Mouse (Mus musculus): ENCODE results near the gene Itfg2.
"Not testable (repeated sequence)": the region's sequence is repeated elsewhere in the genome, so short reads cannot be mapped to it uniquely, and the experiment has no call there.

Gene Itfg2

DNA sequence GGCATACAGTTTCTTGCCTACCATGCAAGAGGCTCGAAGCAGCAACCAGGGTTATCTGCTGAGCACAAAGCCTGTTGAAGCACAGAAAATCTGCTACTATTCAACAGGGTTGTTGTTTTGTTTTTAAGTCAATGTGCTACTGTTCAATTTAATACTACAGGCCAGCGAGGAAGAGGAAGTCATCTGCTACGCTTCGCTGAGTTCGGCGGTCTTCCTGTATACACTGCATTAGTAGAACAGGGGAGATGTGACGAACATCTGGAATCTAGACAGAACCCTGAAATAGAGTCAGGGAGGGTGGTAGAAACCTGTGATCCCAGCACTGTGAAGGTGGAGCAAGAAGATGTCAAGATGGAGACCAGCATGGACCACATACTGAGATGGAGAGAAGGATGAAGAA, 41.0 kb downstream of the Itfg2 start:
- peak; percentile 63 to 67 for DNase-seq (ENCODE audit: low spot score in 2 of 2)

DNA sequence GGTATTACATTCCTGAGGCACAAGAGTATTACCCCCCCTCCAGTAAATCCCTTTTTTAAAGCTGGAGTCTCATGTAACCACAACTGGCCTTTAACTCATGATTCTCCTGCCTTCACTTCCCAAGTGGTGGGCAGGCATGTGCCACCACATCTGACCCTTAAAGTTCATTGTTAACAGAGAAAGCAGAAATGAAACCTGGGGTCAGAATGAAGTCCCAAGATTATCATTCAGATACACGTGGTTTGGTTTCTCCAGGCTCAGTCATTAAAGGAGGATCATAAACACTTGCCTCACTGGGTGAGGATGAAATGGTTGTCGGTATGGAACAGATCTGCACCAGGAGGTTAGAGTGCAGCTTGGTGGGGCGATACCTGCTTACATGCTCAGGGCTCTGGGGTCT, 43.5 kb downstream of the Itfg2 start:
- DNase-seq (ENCODE audit: low spot score in 2 of 2), result peak in 1 of 2 experiments; percentile 33

DNA sequence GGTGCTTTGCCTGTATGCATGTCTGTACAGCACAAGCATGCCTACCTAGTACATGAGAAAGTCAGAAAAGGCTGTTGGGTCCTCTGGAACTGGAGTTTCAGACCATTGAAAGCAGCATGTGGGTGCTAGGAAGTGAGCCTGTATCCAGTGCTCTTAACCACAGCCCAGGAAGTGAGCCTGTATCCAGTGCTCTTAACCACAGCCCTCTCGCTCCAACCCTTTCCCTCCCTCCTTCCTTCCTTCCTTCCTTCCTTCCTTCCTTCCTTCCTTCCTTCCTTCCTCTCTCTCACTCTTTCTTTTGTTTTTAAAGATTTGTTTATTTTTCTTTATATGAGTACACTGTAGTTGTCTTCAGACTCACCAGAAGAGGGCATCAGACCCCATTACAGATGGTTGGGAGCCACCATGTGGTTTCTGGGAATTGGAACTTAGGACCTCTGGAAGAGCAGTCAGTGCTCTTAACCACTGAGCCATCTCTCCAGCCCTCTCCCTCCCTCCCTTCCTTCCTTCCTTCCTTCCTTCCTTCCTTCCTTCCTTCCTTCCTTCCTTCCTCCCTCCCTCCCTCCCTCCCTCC, 44.0 kb downstream of the Itfg2 start:
- DNase-seq (ENCODE audit: low spot score in 2 of 2), result not testable (repeated sequence)

DNA sequence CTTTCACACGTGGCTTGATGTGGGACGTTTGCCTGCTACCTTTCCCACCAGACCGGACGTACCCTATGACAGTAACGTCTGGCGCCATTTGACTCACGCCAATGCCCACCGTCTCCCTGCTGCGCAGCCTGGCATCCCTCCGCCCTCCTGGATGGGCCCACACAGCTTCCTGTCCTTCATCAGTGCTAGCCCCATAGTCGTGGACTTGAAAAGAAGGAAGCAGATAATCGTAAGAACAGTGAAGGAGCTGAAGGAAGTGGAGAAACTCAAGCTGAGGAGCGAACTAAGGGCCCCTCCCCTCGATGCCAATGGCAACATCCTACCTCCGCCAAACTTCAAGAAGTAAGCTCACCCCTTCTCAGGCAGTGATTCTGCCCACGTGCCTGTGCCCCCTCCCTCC, 45.1 kb downstream of the Itfg2 start:
- no peak for DNase-seq (ENCODE audit: low spot score in 2 of 2)

DNA sequence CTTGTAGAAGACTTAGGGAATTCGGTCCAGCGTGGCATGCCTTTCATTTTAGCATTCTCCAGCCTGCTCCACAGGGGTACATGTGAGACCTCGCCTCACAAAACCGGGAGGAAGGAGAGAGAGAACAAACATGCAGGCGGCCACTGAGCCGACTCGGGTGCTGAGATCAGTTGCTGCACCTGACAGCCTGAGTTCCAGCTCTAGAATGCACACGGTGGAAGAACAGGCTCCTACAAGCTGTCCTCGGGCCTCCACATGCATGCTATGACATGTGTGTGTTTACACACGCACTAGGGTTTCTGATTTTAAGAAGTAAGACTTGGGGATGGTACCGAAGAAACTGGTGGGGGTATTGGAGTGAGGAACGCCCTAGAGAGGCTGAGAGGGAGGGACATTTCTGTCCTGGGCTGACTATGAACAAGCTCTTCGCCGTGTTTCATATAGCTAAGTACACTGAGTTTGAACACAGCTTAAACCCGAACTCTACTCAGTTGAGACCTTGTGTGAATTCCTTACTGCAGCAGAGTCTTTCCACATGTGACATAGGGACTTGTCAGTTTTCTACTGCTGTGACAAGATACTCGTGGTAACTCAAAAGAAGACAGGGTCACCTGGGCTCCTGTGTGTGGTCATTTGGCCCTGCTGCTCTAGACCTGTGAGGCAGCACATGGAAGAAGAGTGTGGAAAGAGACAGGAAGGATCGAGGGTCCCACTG, 48.2 kb downstream of the Itfg2 start:
- DNase-seq (ENCODE audit: low spot score in 2 of 2), result no peak

DNA sequence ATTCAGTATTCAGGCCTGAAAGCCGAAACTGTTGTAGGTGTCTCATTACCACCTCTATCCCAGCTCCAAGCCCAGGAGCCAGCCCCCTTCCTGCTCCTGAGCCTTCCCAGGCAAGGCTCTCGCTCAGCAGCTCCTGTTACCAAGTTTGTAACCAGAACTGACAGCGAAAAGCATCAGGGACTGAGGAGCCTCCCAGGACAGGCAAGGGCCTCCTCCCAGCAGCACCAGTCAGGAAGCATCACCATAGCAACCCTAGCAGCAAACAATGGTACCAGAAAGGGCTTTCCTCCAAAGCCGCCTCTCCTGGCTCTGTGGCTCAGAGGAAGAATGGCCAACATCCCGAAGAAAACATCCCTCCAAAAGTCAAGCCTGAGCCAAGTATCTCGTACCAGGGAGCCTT, 49.5 kb downstream of the Itfg2 start, which contains the start of the genes Tex52 and Gm44596:
Gene Tex52, plus strand, starts transcription at position 265 of the 400 bp plus-strand sequence.
Gene Gm44596, plus strand, starts transcription at position 312 of the 400 bp plus-strand sequence.
- DNase-seq (ENCODE audit: low spot score in 2 of 2), result no peak

DNA sequence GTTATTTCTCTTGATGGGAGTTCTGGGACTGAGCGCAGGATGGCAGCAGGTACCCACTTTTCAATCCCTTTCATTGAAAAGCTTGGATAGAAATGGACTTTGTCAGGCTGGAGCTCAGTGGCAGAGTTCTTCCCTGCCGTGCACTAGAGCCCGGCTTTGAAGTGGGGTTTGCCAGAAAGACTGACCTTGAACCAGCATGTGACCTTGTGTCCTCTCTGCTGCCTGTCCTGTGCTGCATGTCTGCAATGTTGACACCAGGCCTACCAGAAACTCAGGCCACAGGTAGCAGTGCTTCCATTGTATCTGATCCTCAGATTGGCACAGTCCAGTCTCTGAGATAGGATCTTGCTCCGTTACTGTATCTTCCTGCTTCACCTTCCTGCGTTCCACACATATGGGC, 54.7 kb downstream of the Itfg2 start:
- DNase-seq (ENCODE audit: low spot score in 2 of 2), result no peak

DNA sequence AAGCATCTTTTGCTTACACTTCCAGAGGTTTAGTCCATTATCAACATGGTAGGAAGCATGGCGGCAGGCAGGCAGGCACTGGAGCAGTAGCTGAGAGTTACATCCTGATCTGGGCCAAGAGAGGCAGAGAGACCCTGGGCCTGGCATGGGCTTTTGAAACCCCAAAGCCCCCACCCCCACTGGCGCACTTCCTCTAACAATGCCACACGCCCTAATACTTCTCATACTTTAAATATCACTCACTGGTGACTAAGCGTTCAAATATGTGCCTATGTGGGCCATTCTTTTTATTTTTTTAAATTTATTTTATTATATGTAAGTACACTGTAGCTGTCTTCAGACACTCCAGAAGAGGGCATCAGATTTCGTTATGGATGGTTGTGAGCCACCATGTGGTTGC, 58.3 kb downstream of the Itfg2 start:
- DNase-seq (ENCODE audit: low spot score in 2 of 2), result no peak

DNA sequence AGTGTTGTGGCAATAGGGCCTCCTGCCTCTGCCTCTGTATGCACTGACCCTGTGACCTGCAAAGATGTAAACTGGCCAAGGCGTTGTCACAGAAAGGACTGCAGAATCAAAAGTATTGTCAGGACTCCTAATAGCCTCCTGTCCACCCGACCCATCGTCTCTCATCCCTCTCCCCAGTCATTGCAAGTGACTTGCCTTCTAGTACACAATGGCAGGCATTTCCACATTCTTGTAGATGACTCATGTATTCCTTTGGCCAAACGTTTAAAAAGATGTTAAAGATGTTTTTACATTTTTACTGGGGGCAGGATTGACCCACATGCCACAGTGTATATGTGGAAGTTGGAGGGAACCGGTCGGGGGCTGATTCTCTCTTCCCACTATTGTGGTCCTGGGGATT, 60.0 kb downstream of the Itfg2 start:
- no peak for DNase-seq (ENCODE audit: low spot score in 2 of 2)

DNA sequence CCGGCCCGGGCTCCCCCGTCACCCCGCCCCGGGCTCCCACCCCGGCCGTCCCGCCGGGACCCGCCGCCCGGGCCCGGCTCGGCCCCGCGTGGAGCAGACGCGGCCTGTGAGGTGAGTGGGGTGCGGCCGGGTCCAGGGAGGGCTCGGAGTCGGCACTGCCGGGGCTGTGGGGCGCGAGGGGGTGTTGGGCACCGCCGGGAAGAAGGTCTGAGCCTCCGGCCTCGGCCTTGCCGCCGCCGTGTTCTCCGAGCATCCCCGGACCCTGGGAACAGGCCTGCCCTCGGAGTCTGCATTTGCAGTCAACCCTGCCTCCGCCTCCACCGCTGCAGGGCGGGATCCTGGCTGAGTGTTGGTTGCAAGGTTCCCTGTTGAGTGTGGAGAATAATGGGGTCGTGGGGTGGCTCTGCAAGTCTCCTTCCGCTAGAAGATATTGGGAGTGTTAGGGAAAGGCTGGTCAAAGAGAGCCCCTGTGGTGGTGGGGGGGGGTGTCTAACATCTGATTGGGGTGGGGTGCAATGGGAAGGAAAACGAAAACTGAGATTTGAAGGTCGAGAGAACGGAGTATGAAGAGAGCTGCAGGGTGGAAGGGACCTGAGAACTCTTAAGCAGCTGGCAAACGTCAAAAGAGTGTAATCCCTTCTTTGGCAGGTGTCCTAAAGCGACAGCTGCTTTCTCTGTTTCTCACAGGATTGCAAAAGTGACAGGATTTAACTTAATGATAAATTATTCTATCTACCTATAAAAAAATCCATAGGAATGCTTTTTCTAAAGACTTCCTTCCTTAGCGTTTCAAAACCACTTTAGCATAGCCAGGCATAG, 61.5 kb downstream of the Itfg2 start:
- no peak for DNase-seq (ENCODE audit: low spot score in 2 of 2)

DNA sequence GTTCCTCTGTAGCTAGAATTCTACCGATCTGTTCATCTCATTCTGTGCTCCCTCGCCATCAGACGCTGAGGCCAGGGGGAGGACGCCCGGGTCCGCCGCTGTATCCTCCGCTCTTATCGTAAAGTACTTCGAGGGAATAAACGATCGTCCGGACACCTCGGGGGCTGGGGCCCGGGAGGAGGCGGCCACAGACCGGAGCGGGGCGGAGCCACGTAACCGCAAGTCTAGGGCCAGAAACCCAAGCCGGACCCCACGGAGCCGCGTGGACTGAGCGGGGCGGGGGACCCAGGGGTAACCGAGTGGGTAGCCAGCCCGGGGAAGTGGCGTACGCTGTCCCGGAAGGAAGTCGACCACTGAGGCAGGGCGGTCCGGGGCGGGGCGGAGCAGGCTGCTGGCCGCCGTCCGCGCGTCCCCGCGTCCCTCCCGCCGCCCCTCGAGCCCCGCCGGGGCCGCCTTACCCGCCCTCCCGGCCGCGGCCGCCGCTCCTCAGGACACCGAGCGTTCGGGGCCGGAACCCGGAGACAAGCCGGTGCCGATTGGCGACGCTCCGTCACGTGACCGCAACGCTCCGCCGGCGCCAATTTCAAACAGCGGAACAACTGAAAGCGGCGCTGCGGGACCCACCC, 62.2 kb downstream of the Itfg2 start, which contains the start of the genes Rhno1 and Foxm1:
Gene Rhno1, minus strand, starts transcription at position 531 of the 626 bp plus-strand sequence.
Gene Foxm1, plus strand, starts transcription at position 587 of the 626 bp plus-strand sequence.
- peak; percentile 80 to 83 for DNase-seq (ENCODE audit: low spot score in 2 of 2)

DNA sequence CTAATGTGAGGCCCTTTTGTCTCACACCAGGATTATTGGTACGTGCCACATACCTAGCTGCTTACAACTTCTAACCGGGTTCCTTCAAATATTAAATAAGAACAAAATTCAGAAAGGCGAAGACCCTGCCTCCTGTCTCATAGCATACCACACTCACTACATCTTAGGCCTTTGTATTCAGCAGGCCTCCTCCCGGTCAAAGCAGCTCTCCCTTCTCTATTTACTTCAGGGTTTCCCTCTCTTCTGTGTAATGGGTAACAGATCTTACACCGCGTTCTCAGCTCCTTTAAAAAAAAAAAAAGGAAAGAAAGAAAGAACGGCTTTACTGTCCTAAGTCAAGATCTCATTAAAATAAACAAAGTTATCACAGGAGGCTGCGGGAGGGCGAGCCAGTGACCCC, 62.8 kb downstream of the Itfg2 start:
- DNase-seq (ENCODE audit: low spot score in 2 of 2), result no peak
